In the genomic region with DNA sequence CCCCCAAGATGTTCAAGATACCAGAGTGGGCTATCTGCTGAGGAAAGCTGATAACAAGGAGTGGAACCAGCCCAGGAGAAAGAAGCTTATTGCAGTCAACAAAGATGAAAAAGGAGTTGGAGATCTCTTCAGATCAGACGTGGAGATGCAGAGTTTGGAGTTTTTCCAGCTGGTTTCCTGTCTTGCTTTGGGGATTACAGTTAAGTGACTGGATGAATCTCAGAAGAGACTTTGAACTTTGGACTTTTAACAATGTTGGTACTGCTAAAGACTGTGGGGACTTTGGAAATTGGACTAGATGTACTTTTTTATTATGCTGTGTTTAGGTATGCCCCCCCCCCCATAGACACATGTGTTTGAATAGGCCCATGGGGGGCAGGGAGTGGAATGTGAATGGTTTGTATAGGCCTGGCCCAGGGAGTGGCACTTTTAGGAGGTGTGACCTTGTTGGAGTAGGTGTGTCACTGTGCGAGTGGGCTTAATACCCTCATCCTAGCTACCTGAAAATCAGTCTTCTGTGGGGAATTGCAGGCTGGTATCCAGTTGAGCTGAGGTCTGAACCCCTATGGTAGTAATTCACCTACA, we compare ENCODE assay signal across 22 mouse cellular contexts. TPM values are rescaled to one million over a fixed set of nuclear protein-coding genes. Genes with fewer than 3 reads are reported as not detected.
"Had no signal": no experiment of that assay in that cellular context is flagged by ENCODE, and none has a peak within 500 bp of the region (broad histone marks: within the 10 kb centered on the region; RNA-seq: fewer than 3 reads in every experiment).

No protein-coding gene starts in this region.

- H3K4me2 ChIP-seq: limb, embryonic 12.5 days; limb, embryonic 15.5 days; liver, embryonic 13.5 days; midbrain, embryonic 13.5 days; neural tube, embryonic 13.5 days; stomach, embryonic 15.5 days had no signal

- ATAC-seq: midbrain, embryonic 13.5 days; midbrain, embryonic 16.5 days had no signal

- H3K4me3 ChIP-seq: limb, embryonic 12.5 days; limb, embryonic 15.5 days; liver, embryonic 13.5 days; megakaryocyte, embryonic 14.5 days; midbrain, embryonic 10.5 days; midbrain, embryonic 13.5 days; myocyte; neural tube, embryonic 13.5 days; stomach, embryonic 15.5 days had no signal

- H3K36me3 ChIP-seq: limb, embryonic 12.5 days; limb, embryonic 15.5 days; liver, embryonic 13.5 days; midbrain, embryonic 10.5 days; midbrain, embryonic 13.5 days; neural tube, embryonic 13.5 days; stomach, embryonic 15.5 days had no signal

- H3K27me3 ChIP-seq: limb, embryonic 12.5 days; limb, embryonic 15.5 days; liver, embryonic 13.5 days; megakaryocyte, embryonic 14.5 days; midbrain, embryonic 13.5 days; neural tube, embryonic 13.5 days; stomach, embryonic 15.5 days had no signal

- H3K4me1 ChIP-seq: limb, embryonic 15.5 days; megakaryocyte, embryonic 14.5 days; midbrain, embryonic 10.5 days; midbrain, embryonic 13.5 days; neural tube, embryonic 13.5 days; stomach, embryonic 15.5 days had no signal

- DNase-seq: kidney, postnatal 25 days; left cerebral cortex, postnatal 4 days; liver, embryonic 13.5 days; lung, adult 2 months; lung, postnatal 14 days; lung, postnatal 4 days; retina, postnatal 1 day; right cerebral cortex, postnatal 25 days; spleen, adult 18-20 months; thymus, adult 18-20 months; thymus, postnatal 36 days had no signal

- H3K9me3 ChIP-seq: limb, embryonic 12.5 days; limb, embryonic 15.5 days; liver, embryonic 13.5 days; midbrain, embryonic 13.5 days; neural tube, embryonic 13.5 days; stomach, embryonic 15.5 days had no signal

- H3K27ac ChIP-seq: limb, embryonic 12.5 days; limb, embryonic 15.5 days; liver, embryonic 13.5 days; midbrain, embryonic 10.5 days; midbrain, embryonic 13.5 days; neural tube, embryonic 13.5 days; stomach, embryonic 15.5 days had no signal

- H3K9ac ChIP-seq: limb, embryonic 12.5 days; limb, embryonic 15.5 days; liver, embryonic 13.5 days; midbrain, embryonic 13.5 days; neural tube, embryonic 13.5 days; stomach, embryonic 15.5 days had no signal

RNA-seq across cellular contexts. Expression of gene Dusp27, which starts 59.8 kb away (rescaled TPM):
- total RNA-seq: monocyte, adult 5-6 weeks; neutrophil, adult 5-6 weeks had no signal
